Mouse (Mus musculus) right cerebral cortex, postnatal 10 days (tissue): Measurements from ENCODE around the gene Myh7.

ENCODE experiments used
- DNase-seq, 2 experiments: peaks; one replicate each; pipeline ENCODE4 v3.0.0; 2021; ENCODE audit warnings: low spot score in 2 of 2

The Myh7 gene

GRCm38 (mm10) chr14:54942479-54942878 lies 51.9 kb downstream of the Myh7 start:
- no peak for DNase-seq

DNA sequence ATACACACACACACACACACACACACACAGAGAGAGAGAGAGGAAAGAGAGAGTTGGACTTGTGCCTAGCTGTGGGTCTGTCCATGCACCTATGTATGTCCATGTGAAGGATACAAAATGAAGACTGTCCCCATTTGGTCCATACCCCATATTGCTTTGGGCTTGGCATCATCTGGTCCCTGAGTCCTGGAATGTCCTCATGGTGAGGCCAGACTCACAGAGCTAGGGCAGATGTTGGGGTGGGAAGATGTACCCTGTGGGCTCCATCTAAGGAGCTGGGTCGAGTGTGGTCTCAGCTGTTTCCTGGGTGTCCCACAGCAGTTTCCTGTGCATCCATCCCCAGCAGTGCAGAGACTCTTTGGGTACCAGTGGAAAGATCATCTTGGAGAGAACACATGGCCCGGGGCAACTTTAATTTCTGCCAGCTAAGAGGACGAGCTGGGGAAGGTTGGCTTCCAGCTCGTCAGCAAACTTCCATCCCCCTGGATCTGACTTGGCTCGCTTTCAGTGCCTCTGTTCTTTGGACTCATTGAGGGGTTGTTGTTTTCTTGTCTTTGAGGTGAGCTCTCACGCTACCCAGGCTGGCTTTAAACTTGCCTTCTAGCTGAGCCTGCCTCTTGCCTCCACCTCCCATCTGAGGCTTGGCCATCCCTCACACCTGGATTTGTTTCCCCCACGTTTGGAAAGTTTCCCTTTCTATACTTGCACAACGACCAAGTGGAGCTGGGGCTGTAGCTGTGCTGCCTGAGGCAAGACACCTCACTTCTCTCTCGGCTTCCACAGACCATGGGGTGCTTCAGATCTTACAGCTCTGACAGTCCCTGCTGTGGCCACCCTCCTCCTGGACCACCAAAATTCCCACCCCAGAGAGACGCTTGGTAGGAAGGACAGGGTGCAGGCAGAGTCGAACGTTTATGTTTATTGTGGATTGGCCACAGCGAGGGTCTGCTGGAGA lies 53.1 kb downstream of the Myh7 start:
- no peak for DNase-seq

DNA sequence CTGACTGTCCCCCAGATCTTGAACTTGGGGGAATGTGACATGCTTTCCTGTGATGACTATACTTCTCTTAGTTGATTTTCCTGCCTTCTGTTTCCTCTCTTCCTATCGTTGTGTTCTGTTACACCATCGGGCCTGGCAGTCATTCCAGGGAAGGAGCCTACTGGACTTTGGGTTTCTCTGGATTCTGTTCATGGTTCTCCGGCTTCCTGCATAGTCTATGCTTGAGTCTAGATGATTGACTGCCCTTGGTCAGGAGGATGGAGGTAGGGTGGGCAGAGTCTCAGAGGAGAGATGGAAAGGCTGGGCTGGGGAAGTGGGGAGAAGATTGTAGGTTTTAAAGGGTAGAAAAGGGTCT lies 54.3 kb downstream of the Myh7 start:
- no peak for DNase-seq

DNA sequence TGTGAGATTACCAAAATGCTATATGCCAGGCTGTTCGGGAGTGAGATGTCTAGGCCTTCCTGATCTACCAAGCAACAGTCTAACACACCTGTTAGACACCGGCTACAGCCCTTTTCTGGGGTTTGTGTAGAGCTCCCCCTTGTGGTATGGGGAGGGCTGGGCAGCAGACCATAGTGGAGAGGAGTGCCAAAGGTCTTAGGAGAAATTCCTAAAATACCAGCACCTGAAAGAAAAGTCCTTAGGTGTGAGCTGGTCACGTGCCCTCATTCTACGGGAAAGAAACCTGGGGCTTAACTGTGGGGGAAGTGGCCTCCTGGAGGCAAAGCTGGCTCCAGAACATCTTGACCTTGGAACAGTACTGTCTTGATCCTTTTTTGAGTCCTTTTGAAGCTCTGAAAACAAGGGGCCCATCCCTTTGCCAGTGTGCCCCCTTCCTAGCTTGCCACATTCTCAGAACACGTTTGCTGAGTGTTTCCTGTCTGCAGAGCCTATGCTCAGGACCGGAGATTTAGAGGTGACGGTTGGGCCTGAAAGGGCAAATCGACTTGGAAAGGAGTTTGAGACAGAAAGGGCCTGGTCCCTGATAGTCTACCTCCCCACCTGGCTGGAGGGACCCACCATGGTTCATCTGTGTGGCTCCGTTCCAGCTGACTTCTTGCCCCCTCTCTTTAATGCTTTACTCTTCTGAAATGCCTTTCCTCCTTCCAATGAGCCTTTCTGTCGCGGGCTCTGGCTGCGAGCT lies 54.8 kb downstream of the Myh7 start:
- peak in 1 of 2 experiments; percentile 63 for DNase-seq

GRCm38 (mm10) chr14:54938431-54939219 lies 55.8 kb downstream of the Myh7 start:
- no peak for DNase-seq

DNA sequence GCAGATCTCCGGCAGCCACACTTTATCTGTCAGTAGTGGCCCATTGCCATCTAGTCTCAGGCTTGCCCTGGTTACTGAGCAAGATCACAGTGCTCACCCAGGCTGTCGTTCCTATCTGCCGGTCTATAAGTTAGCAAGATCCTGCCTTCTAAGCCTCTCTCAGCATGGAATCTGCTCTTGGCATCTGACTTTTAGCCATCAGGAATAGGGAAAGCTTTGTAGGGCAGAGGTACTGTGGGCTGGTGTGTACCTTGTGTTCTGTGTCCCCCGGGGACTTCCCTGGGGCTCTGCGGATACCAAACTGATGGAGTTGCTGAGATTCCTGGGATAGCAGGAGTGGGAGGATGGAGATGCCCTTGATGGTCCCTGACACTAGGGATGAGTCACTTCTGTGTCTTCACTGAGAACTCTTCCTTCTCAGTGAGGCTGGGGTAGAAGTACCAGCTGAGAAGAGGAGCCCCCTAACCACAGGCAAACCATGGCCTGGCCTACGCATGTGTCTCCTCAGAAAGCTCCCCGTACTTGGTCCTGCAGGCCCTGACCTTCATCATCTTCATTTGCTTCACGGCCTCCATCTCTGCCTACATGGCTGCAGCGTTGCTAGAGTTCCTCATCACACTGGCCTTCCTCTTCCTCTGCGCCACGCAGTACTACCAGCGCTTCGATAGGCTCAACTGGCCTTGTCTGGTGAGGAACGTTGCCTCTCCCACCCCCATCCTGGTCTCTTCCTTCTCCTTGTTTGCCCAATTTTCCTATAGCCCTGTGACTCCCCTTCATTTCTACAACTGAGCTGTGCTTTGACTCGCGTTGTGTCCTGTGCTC lies 56.9 kb downstream of the Myh7 start:
- DNase-seq, result no peak

DNA sequence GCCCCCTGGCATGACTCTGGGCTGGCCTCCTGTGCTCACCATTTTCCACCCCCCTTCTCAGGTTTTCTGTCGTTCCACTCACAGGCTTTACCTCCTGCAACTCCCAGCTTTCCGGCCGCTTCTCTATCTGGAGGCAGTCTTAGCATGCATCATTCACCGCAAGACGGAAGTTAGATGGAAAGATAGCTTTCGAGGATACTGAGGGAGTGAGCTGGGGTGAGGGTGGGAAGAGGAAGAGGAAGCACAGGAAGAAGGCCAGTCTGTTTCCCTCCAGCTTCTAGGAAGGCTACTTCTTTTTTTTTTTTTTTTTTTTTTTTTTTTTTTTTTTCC lies 57.6 kb downstream of the Myh7 start:
- DNase-seq, result no peak

GRCm38 (mm10) chr14:54935904-54936830 lies 58.3 kb downstream of the Myh7 start, which contains the start of gene Cmtm5:
Cmtm5 (plus strand) TSS chr14:54936261.
- peak; percentile 87 to 90 for DNase-seq

GRCm38 (mm10) chr14:54932645-54933150 lies 61.7 kb downstream of the Myh7 start, which contains the start of gene Il25:
Il25 (plus strand) TSS chr14:54932695.
- no peak for DNase-seq

DNA sequence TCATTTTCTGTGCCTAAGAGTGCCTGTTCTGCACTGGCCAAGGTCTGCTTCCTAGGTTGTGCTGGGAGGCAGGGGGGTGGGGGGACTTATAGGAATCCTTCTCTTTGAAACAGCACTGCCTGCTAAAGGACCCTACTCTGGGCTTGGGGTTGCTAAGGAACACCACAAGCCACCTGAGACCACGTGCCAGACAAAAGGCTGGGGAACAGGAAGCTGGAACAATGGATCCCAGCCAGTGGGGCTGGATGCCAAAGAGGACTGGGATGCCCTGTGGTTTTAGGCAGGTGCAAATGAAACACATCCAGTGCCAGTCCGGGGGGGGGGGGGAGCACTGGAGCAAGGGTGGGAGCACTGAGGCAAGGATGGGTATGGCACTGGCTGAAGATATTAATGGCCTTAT lies 64.0 kb downstream of the Myh7 start:
- DNase-seq, result peak in 1 of 2 experiments; percentile 38

GRCm38 (mm10) chr14:54929801-54930200 lies 64.6 kb downstream of the Myh7 start:
- DNase-seq, result no peak

- DNase-seq, result no peak
Observed at GRCm38 (mm10) chr14:54927296-54927695, 67.1 kb downstream of the Myh7 start.

- peak; percentile 73 to 74 for DNase-seq
Observed at GRCm38 (mm10) chr14:54926401-54927158, 67.8 kb downstream of the Myh7 start.

DNA sequence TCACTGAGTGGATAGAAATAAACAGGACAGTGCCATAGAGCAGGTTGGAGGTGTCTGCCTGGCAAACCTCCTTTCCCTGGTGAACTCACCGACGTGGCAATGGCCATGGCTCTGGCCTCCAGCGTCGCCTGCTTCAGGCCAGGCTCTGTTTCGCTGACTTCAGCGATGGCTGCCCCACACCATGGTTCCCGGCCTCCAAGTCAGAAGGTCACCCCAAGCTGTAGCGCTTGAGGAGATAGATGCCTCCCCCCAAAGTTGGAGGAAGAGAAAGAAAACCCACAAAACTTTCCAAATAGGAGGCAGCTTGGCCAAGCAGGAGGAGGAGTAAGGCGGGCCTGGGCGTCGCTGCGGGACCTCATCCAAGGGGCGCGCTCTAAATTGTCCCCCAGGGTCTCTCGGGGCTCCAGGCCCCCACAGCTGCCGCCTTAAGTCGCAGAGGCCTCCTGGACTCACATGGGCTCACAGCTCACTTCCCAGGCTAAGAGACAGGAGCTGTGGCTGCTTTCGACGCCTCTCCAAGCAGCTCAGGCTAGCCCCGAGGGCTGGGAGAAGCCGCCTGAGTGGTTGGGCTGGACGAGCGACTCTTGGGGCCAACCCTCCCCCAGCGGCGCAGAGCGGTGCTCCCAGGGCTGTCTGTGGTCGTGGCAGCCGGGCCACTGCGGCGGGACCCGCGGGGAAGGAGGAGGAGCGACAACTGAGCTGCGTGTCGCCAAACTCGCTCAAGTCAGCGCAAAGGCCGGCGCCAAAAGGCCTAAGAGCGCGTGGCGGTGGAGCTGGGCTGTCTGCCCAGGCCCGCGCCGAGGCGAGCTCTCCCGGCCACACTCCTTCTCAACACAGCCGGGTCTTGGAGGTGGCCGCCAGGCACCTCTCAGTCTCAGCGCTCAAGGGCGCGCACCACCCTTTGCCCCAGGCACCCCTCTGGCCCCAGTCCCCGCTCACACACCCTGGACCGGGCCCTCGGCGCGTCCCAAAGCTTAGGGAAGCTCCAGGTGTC lies 68.8 kb downstream of the Myh7 start, which contains the start of gene Efs:
Gene Efs (minus strand): TSS at position 778 of the 994 bp plus-strand sequence.
- DNase-seq, result peak; percentile 65 to 71

GRCm38 (mm10) chr14:54924641-54925348 lies 69.6 kb downstream of the Myh7 start:
- peak in 1 of 2 experiments; percentile 42 for DNase-seq
